Mouse (Mus musculus) liver, adult 2 months (tissue): ENCODE data around the gene Radil. TPM values are rescaled to one million over a fixed set of nuclear protein-coding genes. Genes with fewer than 3 reads are reported as not detected.

Source experiments
- DNase-seq: peaks from one replicate; pipeline ENCODE4 v3.0.0-alpha.2; 2011; ENCODE audit warnings: low read depth, low spot score; ENCODE audit errors: extremely low read depth
- H3K27ac ChIP-seq: fragments of 200-500 bp; replicated peaks from 2 replicates; pipeline ENCODE4 v1.5.1; 2012; ENCODE audit warnings: low read depth, mild to moderate bottlenecking, control low read depth, inconsistent platforms, low read length; ENCODE audit not compliant: insufficient read depth
- H3K27me3 ChIP-seq: fragments of 200-500 bp; 2 replicates; pipeline ENCODE4 v1.6.1; 2012; ENCODE audit warnings: mild to moderate bottlenecking, moderate library complexity, low read length, inconsistent platforms; ENCODE audit not compliant: control insufficient read depth, insufficient read depth
- H3K36me3 ChIP-seq: fragments of 200-500 bp; 2 replicates; pipeline ENCODE4 v1.6.1; 2012; ENCODE audit warnings: low read length, inconsistent platforms; ENCODE audit not compliant: control insufficient read depth, insufficient read depth
- H3K4me1 ChIP-seq: fragments of 200-500 bp; 2 replicates; pipeline ENCODE4 v1.6.1; 2011; ENCODE audit warnings: low read length; ENCODE audit not compliant: control insufficient read depth, insufficient read depth
- H3K4me3 ChIP-seq: fragments of 200-500 bp; 2 replicates; pipeline ENCODE4 v1.5.1; 2011; ENCODE audit warnings: low read depth, mild to moderate bottlenecking, control low read depth, low read length, moderate library complexity; ENCODE audit not compliant: insufficient read depth
- H3K79me2 ChIP-seq: fragments of 200-500 bp; 2 replicates; pipeline ENCODE4 v1.6.1; 2012; ENCODE audit warnings: inconsistent platforms, mild to moderate bottlenecking, low read length, moderate library complexity; ENCODE audit not compliant: control insufficient read depth, insufficient read depth
- H3K9ac ChIP-seq: fragments of 200-500 bp; 2 replicates; pipeline ENCODE4 v1.6.1; 2012; ENCODE audit warnings: low read depth, mild to moderate bottlenecking, control low read depth, inconsistent platforms, low read length
- CTCF ChIP-seq: fragments of 200-500 bp; IDR thresholded peaks from 2 replicates; pipeline ENCODE4 v1.5.1; 2011; ENCODE audit warnings: low read depth, low read length, control low read depth
- POLR2A ChIP-seq: fragments of 200-500 bp; IDR thresholded peaks from 2 replicates; pipeline ENCODE4 v1.6.1; 2011; ENCODE audit warnings: low read length, control low read depth; ENCODE audit not compliant: insufficient read depth; ENCODE audit errors: extremely low read depth
- WGBS: fragments of 180-500 bp; shearing (Covaris S2); methylation state at CpG from one replicate; pipeline ENCODE4 v1.1.7; 2018; 5-methylcytosine and 5-hydroxymethylcytosine counted together
- polyA plus RNA-seq: library from polyadenylated mRNA; depleted of rRNA; stranded (reverse); fragments of >200 nt; gene quantifications from 2 replicates; pipeline ENCODE4 v1.2.3, GENCODE M21; 2012
- total RNA-seq: library from RNA; depleted of rRNA; stranded (reverse); fragments of >200 nt; gene quantifications from 2 replicates; pipeline ENCODE4 v1.2.3, GENCODE M21; 2014

The Radil gene
- total and polyA plus RNA-seq, 2 experiments, result not detected

DNA sequence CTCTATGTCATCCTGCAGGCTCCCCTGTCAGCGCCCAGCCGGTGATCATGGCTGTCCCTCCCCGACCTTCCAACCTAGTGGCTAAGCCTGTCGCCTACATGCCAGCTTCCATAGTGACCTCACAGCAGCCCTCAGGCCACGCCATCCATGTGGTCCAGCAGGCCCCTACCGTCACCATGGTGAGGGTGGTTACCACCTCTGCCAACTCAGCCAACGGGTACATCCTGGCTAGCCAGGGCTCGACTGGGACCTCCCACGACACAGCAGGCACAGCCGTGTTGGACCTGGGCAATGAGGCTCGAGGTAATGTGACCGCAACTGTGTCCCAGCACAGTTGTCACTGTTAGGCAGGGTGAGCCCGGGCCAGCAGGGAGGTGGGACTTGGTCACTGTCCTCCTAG, 97.2 kb downstream of the Radil start:
- no peaks in the 10 kb centered on the region for H3K79me2 ChIP-seq
- no peaks in the 10 kb centered on the region for H3K4me1 ChIP-seq
- WGBS, result 95% methylated on average over 13 of the region's 13 CpGs
- H3K36me3 ChIP-seq, result peaks cover 20% of the 10 kb centered on the region
- no peak overlapping the region for H3K9ac ChIP-seq
- no peaks in the 10 kb centered on the region for H3K27me3 ChIP-seq
- no peak overlapping the region for H3K27ac ChIP-seq
- no peak for TF ChIP-seq POLR2A
- TF ChIP-seq CTCF, result no peak
- H3K4me3 ChIP-seq, result no peak overlapping the region
- DNase-seq, result no peak

DNA sequence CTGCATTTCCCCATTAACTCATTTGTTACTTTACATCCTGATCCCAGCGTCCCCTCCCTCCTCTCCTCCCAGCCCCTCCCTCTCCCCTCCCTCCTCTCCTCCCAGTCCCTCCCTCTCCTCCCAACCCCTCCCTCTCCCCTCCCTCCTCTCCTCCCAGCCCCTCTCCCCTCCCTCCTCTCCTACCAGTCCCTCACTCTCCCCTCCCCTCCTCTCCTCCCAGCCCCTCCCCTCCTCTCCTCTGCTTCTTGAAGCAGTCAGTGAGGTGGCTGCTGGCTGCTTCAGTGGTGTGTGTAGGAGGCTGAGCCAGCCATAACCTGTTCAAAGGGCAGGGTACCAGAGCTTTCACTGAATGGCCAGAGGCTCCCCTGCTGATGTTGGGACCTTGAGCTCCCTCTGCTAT, 99.1 kb downstream of the Radil start:
- H3K36me3 ChIP-seq, result peaks cover 14% of the 10 kb centered on the region; the same call in 1 of the 2 replicates
- H3K4me1 ChIP-seq, result 0 out of 2 replicates have a peak, but pooled peaks cover 1% of the 10 kb centered on the region
- WGBS, result 67% methylated on average over 1 of the region's 1 CpGs
- H3K27me3 ChIP-seq, result no peaks in the 10 kb centered on the region
- H3K4me3 ChIP-seq, result no peak overlapping the region
- peaks cover 13% of the 10 kb centered on the region; the same call in 1 of the 2 replicates for H3K79me2 ChIP-seq
- peak; percentile 66 for DNase-seq
- TF ChIP-seq POLR2A (no peak), CTCF (no peak)
- H3K9ac ChIP-seq, result no peak overlapping the region
- no peak overlapping the region for H3K27ac ChIP-seq

DNA sequence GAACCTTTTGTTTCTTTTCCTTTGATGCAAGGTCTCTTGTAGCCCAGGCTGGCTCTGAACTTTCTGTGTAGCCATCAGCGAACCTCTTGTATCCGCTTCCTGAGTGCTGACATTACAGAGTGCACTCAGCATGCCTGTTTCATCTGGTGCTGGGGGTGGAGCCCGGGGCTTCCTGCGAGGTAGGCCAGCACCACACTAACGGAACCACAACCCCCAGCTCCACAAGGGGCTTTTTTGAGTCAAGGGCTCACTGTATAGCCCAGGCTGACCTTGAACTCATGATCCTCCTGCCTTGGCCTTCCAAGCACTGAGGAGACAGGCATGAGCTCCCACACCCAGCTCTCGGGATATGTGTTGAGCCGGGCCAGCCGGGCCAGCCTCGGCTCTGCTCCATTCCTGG, 100.1 kb downstream of the Radil start:
- no peaks in the 10 kb centered on the region for H3K27me3 ChIP-seq
- no peak for TF ChIP-seq CTCF
- TF ChIP-seq POLR2A, result no peak
- DNase-seq, result no peak
- peaks cover 8% of the 10 kb centered on the region; the same call in 1 of the 2 replicates for H3K36me3 ChIP-seq
- H3K79me2 ChIP-seq, result peaks cover 18% of the 10 kb centered on the region; the same call in 1 of the 2 replicates
- H3K27ac ChIP-seq, result no peak overlapping the region
- no peak overlapping the region for H3K4me3 ChIP-seq
- H3K4me1 ChIP-seq, result 0 out of 2 replicates have a peak, but pooled peaks cover 1% of the 10 kb centered on the region
- no peak overlapping the region for H3K9ac ChIP-seq
- 93% methylated on average over 9 of the region's 9 CpGs for WGBS

DNA sequence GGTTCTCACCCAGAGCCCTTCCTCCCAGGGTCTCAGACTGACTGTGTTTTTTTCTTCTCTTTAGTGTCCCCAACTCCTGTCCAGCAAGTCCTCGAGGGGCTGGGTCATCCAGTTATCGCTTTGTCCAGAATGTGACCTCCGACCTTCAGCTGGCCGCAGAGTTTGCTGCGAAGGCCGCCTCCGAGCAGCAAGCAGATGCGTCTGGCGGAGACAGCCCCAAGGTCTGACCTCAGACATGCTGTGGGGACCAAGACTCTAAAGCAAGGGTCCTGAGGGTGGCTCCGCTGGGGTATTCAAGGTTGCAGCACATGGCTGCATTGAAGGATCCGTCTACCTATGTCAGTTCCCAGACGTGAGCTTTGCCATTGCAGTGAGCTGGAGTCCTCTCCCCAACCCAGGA, 102.3 kb downstream of the Radil start:
- Histone ChIP-seq H3K36me3 (peaks cover 4% of the 10 kb centered on the region; the same call in 1 of the 2 replicates), H3K9ac (no peak overlapping the region), H3K27me3 (no peaks in the 10 kb centered on the region), H3K4me1 (peaks cover 18% of the 10 kb centered on the region), H3K4me3 (no peak overlapping the region), H3K79me2 (peaks cover 35% of the 10 kb centered on the region; the same call in 1 of the 2 replicates), H3K27ac (no peak overlapping the region)
- TF ChIP-seq CTCF (no peak), POLR2A (no peak)
- 59% methylated on average over 12 of the region's 12 CpGs for WGBS
- no peak for DNase-seq

DNA sequence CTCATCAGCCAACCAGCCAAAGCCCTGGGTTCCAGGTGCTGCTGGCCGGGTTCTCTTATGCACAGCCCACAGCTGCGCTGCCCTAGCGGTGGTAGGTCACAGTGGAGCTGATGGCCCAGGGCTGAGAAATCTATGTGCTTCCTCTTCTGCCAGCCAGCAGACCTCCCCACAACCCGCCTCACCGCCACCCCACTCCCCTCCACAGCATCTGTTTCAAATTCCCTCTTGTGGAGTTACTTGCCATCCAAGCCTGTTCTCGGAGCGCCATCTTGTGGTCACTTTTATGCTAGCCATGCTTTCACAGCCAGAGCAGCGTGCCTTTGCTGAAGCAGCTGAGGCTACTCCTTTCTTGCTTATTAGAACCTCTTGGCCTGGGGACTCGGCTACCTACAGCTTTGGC, 102.8 kb downstream of the Radil start:
- no peak overlapping the region for H3K27ac ChIP-seq
- no peaks in the 10 kb centered on the region for H3K27me3 ChIP-seq
- TF ChIP-seq POLR2A (no peak), CTCF (peak; percentile 94)
- peaks cover 4% of the 10 kb centered on the region; the same call in 1 of the 2 replicates for H3K36me3 ChIP-seq
- DNase-seq, result peak; percentile 75
- no peak overlapping the region for H3K9ac ChIP-seq
- peaks cover 41% of the 10 kb centered on the region for H3K79me2 ChIP-seq
- no peak overlapping the region for H3K4me3 ChIP-seq
- peaks cover 22% of the 10 kb centered on the region for H3K4me1 ChIP-seq
- WGBS, result 27% methylated on average over 9 of the region's 9 CpGs

DNA sequence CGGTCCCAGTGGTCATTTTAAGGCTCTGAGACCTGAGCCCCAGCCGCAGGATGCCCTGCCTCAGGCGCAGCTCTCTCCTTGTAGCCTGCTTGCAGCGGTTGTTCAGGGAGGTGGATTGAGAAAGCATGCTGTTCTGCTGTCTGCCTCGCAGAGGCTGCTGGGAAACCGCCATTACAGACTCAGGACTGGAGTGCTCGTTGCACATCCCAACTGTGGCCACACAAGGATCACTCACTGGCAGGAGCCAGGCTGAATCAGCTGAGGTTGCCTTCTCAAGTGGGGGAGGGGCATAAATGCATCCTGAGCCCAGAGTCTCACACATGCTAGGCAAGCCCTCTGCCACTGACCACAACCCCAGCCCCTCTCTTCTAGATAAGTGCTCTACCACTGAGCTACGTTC, 105.2 kb downstream of the Radil start:
- Histone ChIP-seq H3K4me1 (peaks cover 34% of the 10 kb centered on the region), H3K36me3 (peaks cover 3% of the 10 kb centered on the region; the same call in 1 of the 2 replicates), H3K9ac (no peak overlapping the region), H3K27me3 (no peaks in the 10 kb centered on the region), H3K27ac (no peak overlapping the region), H3K79me2 (peaks cover 51% of the 10 kb centered on the region), H3K4me3 (no peak overlapping the region)
- peak; percentile 29 for DNase-seq
- 68% methylated on average over 8 of the region's 8 CpGs for WGBS
- TF ChIP-seq CTCF (no peak), POLR2A (no peak)
